ENCODE assay signal across 15 mouse cellular contexts in the genomic region with DNA sequence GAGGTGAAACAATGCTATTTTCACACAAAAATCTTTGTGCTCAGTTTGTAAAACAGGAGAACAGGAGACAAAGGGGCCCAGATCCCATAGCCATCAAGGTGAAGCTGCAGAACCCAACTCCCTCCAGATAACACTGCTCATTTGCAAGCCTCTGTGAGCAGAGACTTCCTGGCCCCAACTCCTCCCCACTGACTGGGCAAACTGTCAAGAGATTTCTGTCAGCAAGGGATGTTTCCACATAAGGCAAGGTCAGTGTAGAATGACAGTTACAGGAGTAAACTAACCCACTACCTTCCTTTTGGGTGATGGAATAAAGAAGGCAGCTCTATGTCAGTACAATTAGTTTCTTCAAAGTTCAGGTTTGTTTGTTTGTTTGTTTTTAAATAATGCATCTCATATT. TPM values are rescaled to one million over a fixed set of nuclear protein-coding genes. Genes with fewer than 3 reads are reported as not detected.
DNase-seq lines count a peak whose midpoint lies in the region; ATAC-seq and TF ChIP-seq lines count a peak whose summit lies in the region.
"Had no signal": no experiment of that assay in that cellular context is flagged by ENCODE, and none has a peak within 500 bp of the region (broad histone marks: within the 10 kb centered on the region; RNA-seq: fewer than 3 reads in every experiment).

No protein-coding gene starts in this region.

- 0 out of 2 replicates have a peak, but pooled peaks have one; percentile 2 for TF ChIP-seq EP300 in liver, postnatal 0 days (IDR thresholded peaks at IDR 0.05; ENCODE audit: low read depth)

- TF ChIP-seq CTCF in liver, postnatal 0 days (IDR thresholded peaks at IDR 0.05; ENCODE audit: low read depth), result no peak

- H3K4me3 ChIP-seq in liver, embryonic 16.5 days (ENCODE audit: low read depth, low read length), result no peak overlapping the region
- H3K4me3 ChIP-seq in heart, embryonic 11.5 days (ENCODE audit: low read depth, low read length), result no peak overlapping the region
- no peak overlapping the region for H3K4me3 ChIP-seq in liver, postnatal 0 days (ENCODE audit: low read depth, low read length)
- H3K4me3 ChIP-seq: midbrain, embryonic 12.5 days had no signal

- no peaks in the 10 kb centered on the region for H3K9me3 ChIP-seq in liver, embryonic 16.5 days (replicated peaks; ENCODE audit: control insufficient read depth, low read length)
- no peaks in the 10 kb centered on the region for H3K9me3 ChIP-seq in heart, embryonic 11.5 days (replicated peaks; ENCODE audit: control insufficient read depth, low read length)
- no peaks in the 10 kb centered on the region for H3K9me3 ChIP-seq in liver, postnatal 0 days (ENCODE audit: low read length)
- H3K9me3 ChIP-seq: midbrain, embryonic 12.5 days had no signal

- no peak overlapping the region for H3K27ac ChIP-seq in liver, embryonic 16.5 days (ENCODE audit: low read length)
- H3K27ac ChIP-seq in heart, embryonic 11.5 days (ENCODE audit: low read depth, low read length), result 0 out of 2 replicates have a peak overlapping the region, but pooled peaks have one; percentile 51
- peak overlapping the region; percentile 22; the same call in 1 of the 2 replicates for H3K27ac ChIP-seq in liver, postnatal 0 days (ENCODE audit: low read depth)
- H3K27ac ChIP-seq: midbrain, embryonic 12.5 days had no signal

- ATAC-seq in liver, embryonic 16.5 days (ENCODE audit: low read depth), result peak; percentile 54
- ATAC-seq in heart, embryonic 11.5 days (replicated peaks; ENCODE audit: insufficient number of reproducible peaks, low FRiP score, low TSS enrichment), result no peak
- peak; percentile 84 for ATAC-seq in liver, postnatal 0 days
- ATAC-seq: forebrain, embryonic 16.5 days had no signal

- no peak overlapping the region for H3K9ac ChIP-seq in liver, embryonic 16.5 days (ENCODE audit: low read depth, low read length)
- H3K9ac ChIP-seq in heart, embryonic 11.5 days (ENCODE audit: low read depth, low read length), result no peak overlapping the region
- H3K9ac ChIP-seq in liver, postnatal 0 days (replicated peaks), result no peak overlapping the region
- H3K9ac ChIP-seq: midbrain, embryonic 12.5 days had no signal

- peaks cover 20% of the 10 kb centered on the region for H3K36me3 ChIP-seq in liver, embryonic 16.5 days (ENCODE audit: control insufficient read depth, insufficient read depth)
- H3K36me3 ChIP-seq in heart, embryonic 11.5 days (ENCODE audit: control insufficient read depth, insufficient read depth, low read length), result peaks cover 16% of the 10 kb centered on the region
- peaks cover 37% of the 10 kb centered on the region for H3K36me3 ChIP-seq in liver, postnatal 0 days (replicated peaks; ENCODE audit: insufficient read depth, low read length)

- no peaks in the 10 kb centered on the region for H3K27me3 ChIP-seq in liver, embryonic 16.5 days (ENCODE audit: control insufficient read depth, insufficient read depth, low read depth, low read length)
- no peaks in the 10 kb centered on the region for H3K27me3 ChIP-seq in heart, embryonic 11.5 days (ENCODE audit: control insufficient read depth, insufficient read depth, low read length)
- H3K27me3 ChIP-seq in liver, postnatal 0 days (ENCODE audit: insufficient read depth, low read length), result no peaks in the 10 kb centered on the region
- H3K27me3 ChIP-seq: midbrain, embryonic 12.5 days had no signal

- peaks cover 2% of the 10 kb centered on the region; the same call in 1 of the 2 replicates for H3K4me1 ChIP-seq in liver, embryonic 16.5 days (ENCODE audit: control insufficient read depth, low read depth, low read length)
- H3K4me1 ChIP-seq in heart, embryonic 11.5 days (ENCODE audit: control insufficient read depth, insufficient read depth, low read length), result 0 out of 2 replicates have a peak, but pooled peaks cover 3% of the 10 kb centered on the region
- H3K4me1 ChIP-seq in liver, postnatal 0 days (ENCODE audit: insufficient read depth), result peaks cover 12% of the 10 kb centered on the region
- H3K4me1 ChIP-seq: midbrain, embryonic 12.5 days had no signal

- H3K4me2 ChIP-seq in liver, embryonic 16.5 days (ENCODE audit: low read depth, low read length), result no peak overlapping the region
- H3K4me2 ChIP-seq in heart, embryonic 11.5 days, result no peak overlapping the region
- no peak overlapping the region for H3K4me2 ChIP-seq in liver, postnatal 0 days (ENCODE audit: low read depth, low read length)
- H3K4me2 ChIP-seq: midbrain, embryonic 12.5 days had no signal

- DNase-seq in adrenal gland, adult 8-10 months, result peak; percentile 26
- no peak for DNase-seq in adrenal gland, postnatal 4 days (ENCODE audit: low spot score in 2 of 2)
- no peak for DNase-seq in liver
- peak; percentile 35 for DNase-seq in liver, postnatal 0 days
- no peak for DNase-seq in right cerebral cortex, adult 2 months (ENCODE audit: low spot score in 2 of 2)
- no peak for DNase-seq in frontal cortex, adult 2 months (ENCODE audit: extremely low spot score in 1 of 2, low spot score in 1 of 2)
- DNase-seq: cerebellum, adult 8-10 months; embryo, embryonic 11 days; layer of hippocampus, adult 9-11 months; lung, adult 2 months; right cerebral cortex, postnatal 25 days had no signal

RNA-seq across cellular contexts. Expression of a gene that starts 26.8 kb away (rescaled TPM):
- 1 to 10 TPM; 5.0 to 9.6 (median 6.0) TPM for total RNA-seq in adrenal gland, adult 8-10 months (2022)
- 1 to 10 TPM; 6.5 to 6.8 TPM for total RNA-seq in adrenal gland, postnatal 4 days (2021)
- polyA plus RNA-seq in liver, embryonic 16.5 days (2015; fragmentation: Nextera tagmentation; extraction: Ambion mirVana), result 0.04 and 0.05 TPM in 2 replicates
- 0.75 and 0.99 TPM in 2 replicates for polyA plus RNA-seq in heart, embryonic 11.5 days (2014; fragmentation: Nextera tagmentation; extraction: Ambion mirVana)
- polyA plus RNA-seq in liver, postnatal 0 days (2015; fragmentation: Nextera tagmentation; extraction: Ambion mirVana), result not detected in 2 replicates
- polyA plus RNA-seq in frontal cortex, adult 2 months (2012; rRNA removed), result 127 and 140 TPM in 2 replicates

Comparison
In these comparisons a context has a peak if more than half of its experiments do, and no peak if none do; other contexts are left out.
1. DNase-seq: peak in adrenal gland, adult 8-10 months (single experiment) and liver, postnatal 0 days (single experiment); none in adrenal gland, postnatal 4 days (0 of 2), liver (single experiment), right cerebral cortex, adult 2 months (0 of 2) and frontal cortex, adult 2 months (0 of 2).
2. RNA of a gene that starts 26.8 kb away (polyA plus RNA-seq): 127 to 140 TPM in frontal cortex, adult 2 months; 0.75 to 0.99 TPM in heart, embryonic 11.5 days, not detected in liver, postnatal 0 days and 0.04 to 0.05 TPM in liver, embryonic 16.5 days; every median in the first group is over 10 times any median in the second.